Mouse (Mus musculus) cerebellum, postnatal 14 days (tissue): ENCODE results near the gene Gm42791.
A peak's percentile ranks its signal among the peaks of the same experiment; 100 is the strongest.

Experiments
- DNase-seq, 2 experiments: peaks; one replicate each; pipeline ENCODE4 v3.0.0; 2021; ENCODE audit warnings: mixed read lengths in 2 of 2

Gene Gm42791

GRCm38 (mm10) chr5:148976876-148977275 lies 18.1 kb downstream of the Gm42791 start:
- no peak for DNase-seq

GRCm38 (mm10) chr5:148975035-148975434 lies 19.9 kb downstream of the Gm42791 start:
- no peak for DNase-seq

- peak in 1 of 2 experiments; percentile 61 for DNase-seq
These were observed 21.8 kb downstream of the Gm42791 start for GRCm38 (mm10) chr5:148973019-148973668.

GRCm38 (mm10) chr5:148972167-148972566 lies 22.8 kb downstream of the Gm42791 start:
- no peak for DNase-seq

GRCm38 (mm10) chr5:148969648-148970047 lies 25.3 kb downstream of the Gm42791 start:
- DNase-seq, result no peak

- no peak for DNase-seq
These were observed 25.9 kb downstream of the Gm42791 start for GRCm38 (mm10) chr5:148968958-148969576.

GRCm38 (mm10) chr5:148968179-148968578 lies 26.8 kb downstream of the Gm42791 start:
- no peak for DNase-seq

GRCm38 (mm10) chr5:148966395-148966794 lies 28.6 kb downstream of the Gm42791 start:
- no peak for DNase-seq

GRCm38 (mm10) chr5:148965691-148966333 lies 29.1 kb downstream of the Gm42791 start:
- peak; percentile 34 to 44 for DNase-seq

- DNase-seq, result no peak
These were observed 29.8 kb downstream of the Gm42791 start for GRCm38 (mm10) chr5:148965089-148965591.

GRCm38 (mm10) chr5:148964251-148964650 lies 30.7 kb downstream of the Gm42791 start:
- DNase-seq, result no peak

- DNase-seq, result no peak
These were observed 34.7 kb downstream of the Gm42791 start for GRCm38 (mm10) chr5:148960211-148960610.

GRCm38 (mm10) chr5:148959068-148959990 lies 35.6 kb downstream of the Gm42791 start:
- DNase-seq, result peak; percentile 52 to 60

- DNase-seq, result peak; percentile 30 to 49
These were observed 36.6 kb downstream of the Gm42791 start for GRCm38 (mm10) chr5:148958355-148958754.

- no peak for DNase-seq
These were observed 37.9 kb downstream of the Gm42791 start for GRCm38 (mm10) chr5:148956898-148957535.

GRCm38 (mm10) chr5:148956091-148956490 lies 38.9 kb downstream of the Gm42791 start:
- DNase-seq, result no peak

- no peak for DNase-seq
These were observed 39.4 kb downstream of the Gm42791 start for GRCm38 (mm10) chr5:148955575-148955974.

- peak; percentile 52 to 67 for DNase-seq
These were observed 40.5 kb downstream of the Gm42791 start for GRCm38 (mm10) chr5:148954314-148955060.

- peak in 1 of 2 experiments; percentile 54 for DNase-seq
These were observed 41.8 kb downstream of the Gm42791 start for GRCm38 (mm10) chr5:148953098-148953497.

GRCm38 (mm10) chr5:148952419-148952818 lies 42.5 kb downstream of the Gm42791 start:
- DNase-seq, result peak; percentile 40 to 76

- DNase-seq, result no peak
These were observed 43.6 kb downstream of the Gm42791 start for GRCm38 (mm10) chr5:148951360-148951759.
